Mouse (Mus musculus) c-Kit-positive CD71-negative TER-119-negative erythroid progenitor cells, embryonic 14.5 days (primary cell): Measurements from ENCODE around the gene Apoe.

ENCODE experiments used
- DNase-seq: peaks from one replicate; pipeline ENCODE4 v3.0.0-alpha.2; 2013; ENCODE audit warnings: low read depth

Gene Apoe

GRCm38 (mm10) chr7:19698907-19699826, at the start of gene Apoe:
Apoe (minus strand) TSS chr7:19699188.
- DNase-seq = no peak

DNA sequence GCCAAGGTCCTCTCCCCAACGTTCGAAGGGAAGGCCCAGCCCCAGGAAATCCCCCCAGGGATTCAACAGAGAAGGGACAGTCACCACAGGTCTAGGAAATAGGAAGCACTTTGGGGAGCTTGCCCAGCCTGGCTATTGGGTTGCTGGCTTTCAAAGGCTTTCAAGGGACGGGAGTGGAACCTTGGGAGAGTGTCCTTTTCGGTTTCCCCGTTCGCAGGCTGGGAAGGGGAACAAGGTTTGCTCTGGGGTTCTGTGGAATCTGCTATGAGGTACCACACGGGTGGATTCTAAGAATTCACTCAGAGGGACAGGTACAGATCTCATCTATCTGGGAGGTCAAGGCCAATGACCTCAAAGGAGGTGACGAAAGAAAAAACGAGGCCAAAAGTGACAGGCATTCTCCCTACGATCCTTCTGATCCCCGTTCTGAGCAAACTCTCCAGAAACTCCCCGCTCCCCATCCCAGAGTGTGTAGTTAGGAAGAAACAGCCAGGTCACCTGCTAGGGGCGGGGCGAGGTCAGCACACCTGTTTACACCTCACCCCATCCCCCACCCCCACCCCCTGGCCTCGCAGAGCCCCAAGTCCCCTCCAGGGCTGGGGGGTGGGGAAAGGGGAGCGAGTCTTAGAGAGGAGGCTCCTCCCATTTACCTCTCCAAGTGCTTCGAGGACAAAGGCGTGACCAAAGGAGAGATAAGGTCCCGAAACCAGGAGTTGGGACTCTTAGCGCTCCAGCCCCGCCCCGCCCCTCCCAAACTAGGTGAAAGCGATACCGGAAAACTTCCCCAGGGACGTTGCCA, 48.6 kb upstream of the Apoe start:
- DNase-seq = no peak

DNA sequence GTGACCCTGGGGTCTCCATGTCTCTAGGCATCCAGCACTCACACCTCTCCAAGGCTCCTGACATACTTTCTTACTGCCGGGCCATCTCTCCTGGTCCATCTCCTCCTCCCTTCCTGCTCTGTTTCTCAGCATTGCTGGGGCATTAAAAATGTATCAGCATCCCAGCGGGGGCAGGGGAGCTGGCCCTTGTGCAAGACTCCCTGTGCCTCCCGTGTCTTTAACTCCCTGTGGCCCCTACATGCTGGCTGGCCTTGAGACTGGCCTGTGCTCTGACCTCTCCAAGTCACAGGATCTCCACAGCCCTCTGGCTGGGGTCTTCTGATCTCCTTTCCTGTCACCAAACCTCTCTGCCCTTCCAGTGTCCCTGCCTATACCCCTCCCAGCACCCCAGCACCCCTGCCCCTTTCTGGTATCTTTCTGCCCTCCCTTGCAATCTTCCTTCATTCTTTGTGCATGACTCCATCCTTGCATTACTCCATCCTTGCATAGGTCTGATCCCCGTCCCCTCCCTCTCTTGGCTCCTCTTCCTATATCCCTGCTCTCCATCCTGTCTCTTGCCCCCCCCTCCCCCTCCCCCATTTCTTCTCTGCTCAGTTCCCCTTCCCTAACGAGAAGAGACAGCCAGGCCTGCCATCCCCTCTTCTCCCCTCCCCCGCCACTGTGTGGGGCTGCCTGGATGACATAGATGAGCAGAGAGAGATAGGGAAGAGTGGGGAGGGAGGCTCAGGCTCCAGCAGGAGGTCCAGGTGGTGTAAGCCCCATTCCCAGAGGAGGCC, 47.6 kb upstream of the Apoe start:
- no peak for DNase-seq

DNA sequence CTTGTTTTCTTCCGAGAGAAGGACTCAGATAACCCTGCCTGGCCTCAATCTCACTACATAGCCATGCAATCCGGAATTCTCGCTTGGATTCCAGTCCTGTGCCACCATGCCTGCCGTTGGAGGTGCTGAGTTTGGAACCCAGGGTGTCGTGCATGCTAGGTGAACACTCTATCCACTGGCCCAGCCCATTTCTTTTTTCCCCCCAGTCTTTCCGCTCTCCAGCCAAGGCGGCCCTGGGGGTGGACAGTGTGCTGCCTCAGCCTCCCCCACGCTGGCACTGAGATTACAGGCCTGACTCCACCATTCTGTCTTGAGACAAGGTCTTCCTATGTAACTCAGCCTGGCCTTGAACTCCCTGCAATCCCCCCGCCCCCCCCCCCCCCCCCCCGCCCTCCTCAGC, 47.0 kb upstream of the Apoe start:
- DNase-seq = no peak

- no peak for DNase-seq
Measured at GRCm38 (mm10) chr7:19744590-19745385, 45.8 kb upstream of the Apoe start.

DNA sequence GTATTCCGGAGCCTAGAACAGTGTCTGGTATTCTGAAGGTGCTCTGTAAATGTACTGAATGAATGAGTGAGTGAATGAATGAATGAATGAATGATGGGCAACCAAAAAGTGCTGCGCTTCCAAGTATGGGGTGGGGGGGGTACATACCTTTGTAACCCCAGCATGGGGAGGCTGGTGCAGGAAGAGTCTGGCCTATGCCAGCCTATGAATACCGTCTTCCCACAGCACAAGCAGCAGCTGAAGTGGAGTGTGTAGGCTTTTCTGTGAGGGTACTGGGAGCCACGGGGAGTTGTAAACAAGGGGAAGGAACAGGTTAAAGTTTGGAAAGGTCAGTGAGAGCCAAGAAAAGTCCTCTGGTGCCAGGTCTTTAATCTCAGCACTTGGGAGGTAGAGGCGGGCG, 44.8 kb upstream of the Apoe start:
- no peak for DNase-seq

DNA sequence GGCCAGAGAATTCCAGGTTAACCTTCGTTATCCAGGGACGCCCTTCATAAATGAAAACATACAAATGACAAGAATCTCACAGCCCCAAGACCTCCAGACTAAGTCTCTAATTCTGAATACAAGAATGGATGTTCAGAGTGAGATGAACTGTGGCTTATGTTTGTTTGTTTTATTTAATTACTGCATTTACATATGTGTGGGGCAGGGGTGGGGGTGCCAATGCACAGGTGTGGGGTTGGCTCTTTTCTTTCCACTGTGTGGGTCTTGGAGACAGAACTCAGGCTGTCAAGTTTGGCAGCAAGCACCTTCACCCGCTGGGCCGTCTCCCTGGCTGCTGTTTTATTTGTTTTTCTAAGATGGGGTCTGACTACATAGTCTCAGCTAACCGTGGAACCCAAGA, 43.5 kb upstream of the Apoe start:
- DNase-seq = no peak

DNA sequence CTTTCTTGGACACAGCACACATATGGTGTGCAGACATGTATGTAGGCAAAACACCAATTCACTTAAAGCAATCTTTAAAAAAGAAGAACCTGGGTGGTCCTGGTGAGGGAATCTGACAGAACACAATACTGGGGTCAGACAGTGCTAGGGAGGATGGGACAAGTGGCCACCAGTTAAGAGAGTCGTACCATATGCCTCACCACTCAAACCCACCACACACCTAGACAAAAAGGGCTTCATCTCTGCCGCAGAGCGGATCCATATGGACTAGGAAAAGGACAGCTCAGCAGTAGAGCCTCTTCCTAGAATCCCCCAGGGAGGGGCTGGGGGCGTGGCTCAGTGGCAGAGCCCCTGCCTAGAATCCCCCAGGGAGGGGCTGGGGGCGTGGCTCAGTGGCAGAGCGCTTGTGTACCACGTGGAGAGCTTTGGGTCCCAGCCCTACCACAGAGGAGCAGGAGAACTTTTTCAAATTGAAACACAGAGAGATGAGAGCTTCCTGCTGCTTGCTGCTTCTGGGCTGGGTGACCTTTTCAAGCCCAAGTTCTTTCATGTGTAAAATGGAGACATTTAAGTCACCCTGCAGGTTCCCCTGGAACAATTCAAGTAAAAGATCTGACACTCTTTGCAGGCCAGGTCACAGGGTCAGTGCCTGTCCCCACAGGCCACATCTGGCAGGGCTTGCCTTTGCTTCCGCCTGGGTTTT, 42.5 kb upstream of the Apoe start:
- DNase-seq = no peak

GRCm38 (mm10) chr7:19740269-19740668, 41.3 kb upstream of the Apoe start:
- DNase-seq = no peak

- DNase-seq = no peak
Measured at GRCm38 (mm10) chr7:19738771-19739170, 39.8 kb upstream of the Apoe start.

GRCm38 (mm10) chr7:19736389-19737057, 37.5 kb upstream of the Apoe start:
- DNase-seq = peak; percentile 57

GRCm38 (mm10) chr7:19734178-19734666, 35.2 kb upstream of the Apoe start:
- DNase-seq = no peak

- no peak for DNase-seq
Measured at GRCm38 (mm10) chr7:19726541-19726940, 27.6 kb upstream of the Apoe start.

GRCm38 (mm10) chr7:19724167-19724566, 25.2 kb upstream of the Apoe start:
- no peak for DNase-seq

DNA sequence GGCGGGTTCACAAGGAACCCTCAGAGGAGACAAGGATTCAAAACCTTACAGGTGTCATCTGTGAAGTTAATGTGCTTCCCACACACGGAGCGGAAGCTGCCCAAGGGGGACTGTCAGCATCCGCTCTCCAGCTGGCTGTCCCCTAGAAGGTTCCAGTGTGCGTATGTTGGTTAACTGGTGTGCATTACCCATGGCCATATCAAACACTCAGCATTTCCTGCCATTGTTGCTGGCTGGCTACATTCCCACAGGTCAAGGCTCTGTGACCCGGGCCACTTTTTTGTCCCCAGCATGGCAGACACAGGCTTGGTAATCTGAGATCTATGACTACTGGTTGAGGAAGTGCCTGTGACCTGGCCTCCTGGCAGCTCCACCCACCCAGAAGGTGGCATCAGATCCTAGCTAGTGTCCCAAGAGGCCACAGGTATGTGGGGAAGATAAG, 23.8 kb upstream of the Apoe start:
- no peak for DNase-seq

DNA sequence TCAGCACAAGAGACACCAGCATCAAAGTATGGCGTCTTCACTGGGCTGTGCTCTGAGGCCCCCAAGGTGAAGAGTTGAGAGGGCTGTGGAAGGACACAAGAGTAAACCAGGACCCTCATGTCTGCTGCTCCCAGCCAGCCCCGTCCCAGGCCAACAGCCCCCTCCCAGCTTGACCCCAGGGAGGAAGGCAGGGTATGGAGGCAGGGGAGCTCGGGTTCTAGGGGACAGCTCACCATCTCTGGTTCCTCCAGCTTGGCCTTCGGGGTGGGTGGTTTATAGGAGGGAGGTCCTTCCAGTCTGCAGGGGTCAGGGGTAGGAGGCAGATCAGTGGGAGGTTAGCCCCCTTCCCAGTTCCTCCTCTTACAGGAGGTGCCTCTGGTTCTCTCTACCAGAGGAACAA, 20.2 kb upstream of the Apoe start:
- no peak for DNase-seq

- DNase-seq = no peak
Measured at GRCm38 (mm10) chr7:19718297-19718952, 19.4 kb upstream of the Apoe start.

- DNase-seq = no peak
Measured at GRCm38 (mm10) chr7:19717346-19717745, 18.4 kb upstream of the Apoe start.

GRCm38 (mm10) chr7:19716822-19717221, 17.8 kb upstream of the Apoe start:
- no peak for DNase-seq
